Mouse (Mus musculus): Measurements from ENCODE around the gene Llgl1. TPM values are rescaled to one million over a fixed set of nuclear protein-coding genes. Genes with fewer than 3 reads are reported as not detected.
A peak's percentile ranks its signal among the peaks of the same experiment; 100 is the strongest.

The Llgl1 gene
- polyA plus RNA-seq, 1 experiment: 88.3 TPM

DNA sequence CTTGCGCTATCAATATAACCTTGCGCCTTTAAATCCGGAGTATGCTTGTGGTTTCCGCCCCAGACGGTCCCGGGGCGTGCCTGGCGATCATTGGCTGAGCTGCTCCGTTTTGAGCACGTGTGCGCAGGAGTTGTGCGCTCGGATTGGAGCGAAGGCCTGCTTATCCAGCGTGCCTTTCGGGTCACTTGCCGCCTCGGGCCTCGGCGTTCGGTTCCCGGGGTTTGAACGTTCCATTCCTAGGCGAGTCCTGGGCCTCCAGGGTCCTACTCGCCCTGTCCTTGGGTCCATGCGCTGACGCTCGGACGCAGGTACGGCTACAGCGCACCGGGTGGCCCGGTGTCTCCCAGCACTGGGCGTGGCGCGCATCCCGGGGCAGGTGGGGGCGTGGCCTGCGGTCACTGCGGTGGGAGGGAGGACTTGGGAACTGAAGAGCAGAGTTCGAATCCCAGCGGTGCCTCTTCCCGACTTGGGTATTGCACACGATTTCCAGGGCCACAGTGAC, 28.8 kb downstream of the Llgl1 start, which contains the start of gene Mief2:
TSS of gene Mief2 (plus strand) at position 139 of the 502 bp plus-strand sequence.
- under 1% methylated on average over 44 of the region's 44 CpGs for WGBS
- peak; percentile 97 for DNase-seq
- Histone ChIP-seq H3K27ac (ENCODE audit: insufficient read depth, low read length) (peak within 1 kb of the TSS; percentile 61), H3K4me1 (ENCODE audit: control insufficient read depth, insufficient read depth, low read length) (peaks cover 4% of the 10 kb centered on the region), H3K4me3 (replicated peaks; ENCODE audit: insufficient read depth, low read depth, low read length) (peak within 1 kb of the TSS; percentile 71), H3K27me3 (ENCODE audit: control insufficient read depth, insufficient read depth, low read length) (no peaks in the 10 kb centered on the region)
- TF ChIP-seq POLR2A (IDR thresholded peaks at IDR 0.05; ENCODE audit: borderline replicate concordance, insufficient read depth, low read length) (peak; percentile 50; the same call in 1 of the 2 replicates), CTCF (IDR thresholded peaks at IDR 0.05; ENCODE audit: borderline replicate concordance, insufficient read depth, low read depth, low read length) (no peak)

DNA sequence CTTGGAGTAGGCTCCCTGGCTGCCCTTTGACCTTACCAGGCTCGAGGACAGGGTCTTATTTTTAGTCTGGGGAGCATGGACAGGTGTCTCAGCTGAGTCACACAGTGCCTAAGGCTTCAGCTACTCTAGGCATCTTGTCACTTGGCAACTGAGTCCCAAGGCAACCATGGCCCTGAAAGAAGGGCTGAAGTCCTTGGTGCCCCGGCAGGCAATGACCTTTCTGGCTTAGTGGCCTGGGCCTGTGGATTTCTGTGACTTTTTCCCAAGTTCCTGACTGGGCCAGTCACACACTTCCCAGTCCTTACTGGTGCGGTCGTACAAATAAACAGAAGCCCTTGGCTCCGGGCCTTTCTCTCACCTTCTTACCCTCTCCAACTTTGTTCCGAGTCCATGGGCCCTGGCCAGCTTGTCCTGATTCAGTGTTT, 29.7 kb downstream of the Llgl1 start:
- 67% methylated on average over 6 of the region's 6 CpGs for WGBS
- Histone ChIP-seq H3K27ac (ENCODE audit: insufficient read depth, low read length) (no peak overlapping the region), H3K4me1 (ENCODE audit: control insufficient read depth, insufficient read depth, low read length) (peaks cover 4% of the 10 kb centered on the region), H3K27me3 (ENCODE audit: control insufficient read depth, insufficient read depth, low read length) (no peaks in the 10 kb centered on the region), H3K4me3 (replicated peaks; ENCODE audit: insufficient read depth, low read depth, low read length) (peak overlapping the region; percentile 71)
- TF ChIP-seq CTCF (IDR thresholded peaks at IDR 0.05; ENCODE audit: borderline replicate concordance, insufficient read depth, low read depth, low read length): no peak
- no peak for TF ChIP-seq POLR2A (IDR thresholded peaks at IDR 0.05; ENCODE audit: borderline replicate concordance, insufficient read depth, low read length)
- peak in 1 of 2 experiments; percentile 34 for DNase-seq

DNA sequence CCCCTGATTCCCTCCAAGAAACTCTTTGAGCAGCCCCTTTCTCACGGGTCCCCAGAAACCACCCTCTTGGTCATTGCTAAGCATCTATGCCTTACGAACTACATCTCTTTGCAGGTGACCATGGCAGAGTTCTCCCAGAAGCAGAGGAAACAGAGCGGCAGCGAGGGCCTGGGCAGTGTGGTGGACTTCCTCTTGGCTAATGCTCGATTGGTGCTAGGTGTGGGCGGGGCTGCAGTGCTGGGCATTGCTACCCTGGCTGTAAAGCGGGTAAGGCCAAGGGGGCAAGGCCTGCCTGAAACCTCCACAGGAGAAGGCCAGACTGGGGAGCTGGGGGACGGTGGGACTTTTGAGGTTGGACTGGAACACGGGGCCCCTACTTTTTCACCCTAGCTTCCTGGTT, 30.6 kb downstream of the Llgl1 start:
- no peak overlapping the region for H3K27ac ChIP-seq (ENCODE audit: insufficient read depth, low read length)
- DNase-seq: no peak
- H3K27me3 ChIP-seq (ENCODE audit: control insufficient read depth, insufficient read depth, low read length): no peaks in the 10 kb centered on the region
- no peak overlapping the region for H3K4me3 ChIP-seq (replicated peaks; ENCODE audit: insufficient read depth, low read depth, low read length)
- H3K4me1 ChIP-seq (ENCODE audit: control insufficient read depth, insufficient read depth, low read length): peaks cover 4% of the 10 kb centered on the region
- TF ChIP-seq POLR2A (IDR thresholded peaks at IDR 0.05; ENCODE audit: borderline replicate concordance, insufficient read depth, low read length) (no peak), CTCF (IDR thresholded peaks at IDR 0.05; ENCODE audit: borderline replicate concordance, insufficient read depth, low read depth, low read length) (no peak)
- 81% methylated on average over 9 of the region's 9 CpGs for WGBS

DNA sequence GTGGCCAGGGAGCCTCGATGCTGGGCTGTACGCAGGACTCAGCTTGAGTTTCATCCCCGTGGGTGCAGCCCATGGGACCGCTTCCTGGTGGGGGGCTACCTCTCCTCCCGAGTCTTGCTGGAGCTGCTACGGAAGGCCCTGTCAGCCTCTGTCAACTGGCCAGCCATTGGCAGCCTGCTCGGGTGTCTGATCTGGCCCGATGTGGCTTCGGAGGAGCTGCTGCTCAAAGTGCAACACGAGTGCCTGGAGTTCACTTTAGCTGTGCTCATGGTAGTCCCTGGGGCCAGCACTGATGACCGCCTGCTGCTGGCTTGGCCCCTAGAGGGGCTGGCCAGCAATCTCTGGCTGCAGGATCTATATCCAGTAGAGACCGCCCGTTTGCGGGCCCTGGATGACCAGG, 31.7 kb downstream of the Llgl1 start:
- Histone ChIP-seq H3K4me1 (ENCODE audit: control insufficient read depth, insufficient read depth, low read length) (peaks cover under 1% of the 10 kb centered on the region; the same call in 1 of the 2 replicates), H3K27me3 (ENCODE audit: control insufficient read depth, insufficient read depth, low read length) (no peaks in the 10 kb centered on the region), H3K27ac (ENCODE audit: insufficient read depth, low read length) (no peak overlapping the region), H3K4me3 (replicated peaks; ENCODE audit: insufficient read depth, low read depth, low read length) (no peak overlapping the region)
- peak in 1 of 2 experiments; percentile 18 for DNase-seq
- TF ChIP-seq CTCF (IDR thresholded peaks at IDR 0.05; ENCODE audit: borderline replicate concordance, insufficient read depth, low read depth, low read length) (no peak), POLR2A (IDR thresholded peaks at IDR 0.05; ENCODE audit: borderline replicate concordance, insufficient read depth, low read length) (no peak)
- 75% methylated on average over 14 of the region's 14 CpGs for WGBS

GRCm38 (mm10) chr11:60734206-60734605, 34.7 kb downstream of the Llgl1 start:
- DNase-seq: no peak
- H3K27me3 ChIP-seq (ENCODE audit: control insufficient read depth, insufficient read depth, low read length): no peaks in the 10 kb centered on the region
- 76% methylated on average over 2 of the region's 2 CpGs for WGBS
- no peak overlapping the region for H3K27ac ChIP-seq (ENCODE audit: insufficient read depth, low read length)
- H3K4me1 ChIP-seq (ENCODE audit: control insufficient read depth, insufficient read depth, low read length): no peaks in the 10 kb centered on the region
- no peak for TF ChIP-seq CTCF (IDR thresholded peaks at IDR 0.05; ENCODE audit: borderline replicate concordance, insufficient read depth, low read depth, low read length)
- no peak for TF ChIP-seq POLR2A (IDR thresholded peaks at IDR 0.05; ENCODE audit: borderline replicate concordance, insufficient read depth, low read length)
- no peak overlapping the region for H3K4me3 ChIP-seq (replicated peaks; ENCODE audit: insufficient read depth, low read depth, low read length)

DNA sequence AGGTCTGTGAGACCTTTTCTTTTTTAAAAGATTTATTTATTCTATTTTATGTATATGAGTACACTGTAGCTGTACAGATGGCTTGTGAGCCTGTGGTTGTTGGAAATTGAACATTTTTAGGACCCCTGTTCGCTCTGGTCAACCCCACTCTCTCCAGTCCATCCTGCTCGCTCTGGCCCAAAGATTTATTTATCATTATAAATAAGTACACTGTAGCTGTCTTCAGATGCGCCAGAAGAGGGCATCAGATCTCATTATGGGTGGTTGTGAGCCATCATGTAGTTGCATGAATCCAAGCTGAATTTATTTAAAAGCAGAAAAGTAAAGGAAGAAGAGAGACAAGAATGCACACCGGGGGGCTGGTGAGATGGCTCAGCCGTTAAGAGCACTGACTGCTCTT, 35.7 kb downstream of the Llgl1 start:
- DNase-seq: no peak
- H3K4me1 ChIP-seq (ENCODE audit: control insufficient read depth, insufficient read depth, low read length): no peaks in the 10 kb centered on the region
- 60% methylated on average over 5 of the region's 5 CpGs for WGBS
- no peak for TF ChIP-seq POLR2A (IDR thresholded peaks at IDR 0.05; ENCODE audit: borderline replicate concordance, insufficient read depth, low read length)
- TF ChIP-seq CTCF (IDR thresholded peaks at IDR 0.05; ENCODE audit: borderline replicate concordance, insufficient read depth, low read depth, low read length): no peak
- H3K27ac ChIP-seq (ENCODE audit: insufficient read depth, low read length): no peak overlapping the region
- no peak overlapping the region for H3K4me3 ChIP-seq (replicated peaks; ENCODE audit: insufficient read depth, low read depth, low read length)
- no peaks in the 10 kb centered on the region for H3K27me3 ChIP-seq (ENCODE audit: control insufficient read depth, insufficient read depth, low read length)

GRCm38 (mm10) chr11:60736491-60736890, 37.0 kb downstream of the Llgl1 start:
- 84% methylated on average over 3 of the region's 3 CpGs for WGBS
- no peak for DNase-seq
- no peak overlapping the region for H3K4me3 ChIP-seq (replicated peaks; ENCODE audit: insufficient read depth, low read depth, low read length)
- TF ChIP-seq POLR2A (IDR thresholded peaks at IDR 0.05; ENCODE audit: borderline replicate concordance, insufficient read depth, low read length) (no peak), CTCF (IDR thresholded peaks at IDR 0.05; ENCODE audit: borderline replicate concordance, insufficient read depth, low read depth, low read length) (no peak)
- no peak overlapping the region for H3K27ac ChIP-seq (ENCODE audit: insufficient read depth, low read length)
- H3K4me1 ChIP-seq (ENCODE audit: control insufficient read depth, insufficient read depth, low read length): no peaks in the 10 kb centered on the region
- no peaks in the 10 kb centered on the region for H3K27me3 ChIP-seq (ENCODE audit: control insufficient read depth, insufficient read depth, low read length)

- no peak for DNase-seq
- Histone ChIP-seq H3K27me3 (ENCODE audit: control insufficient read depth, insufficient read depth, low read length) (no peaks in the 10 kb centered on the region), H3K4me1 (ENCODE audit: control insufficient read depth, insufficient read depth, low read length) (no peaks in the 10 kb centered on the region), H3K27ac (ENCODE audit: insufficient read depth, low read length) (no peak overlapping the region), H3K4me3 (replicated peaks; ENCODE audit: insufficient read depth, low read depth, low read length) (no peak overlapping the region)
- TF ChIP-seq CTCF (IDR thresholded peaks at IDR 0.05; ENCODE audit: borderline replicate concordance, insufficient read depth, low read depth, low read length): no peak
- no peak for TF ChIP-seq POLR2A (IDR thresholded peaks at IDR 0.05; ENCODE audit: borderline replicate concordance, insufficient read depth, low read length)
These were observed 37.9 kb downstream of the Llgl1 start for GRCm38 (mm10) chr11:60737450-60737849.

Data from cerebellum, adult 2 months (tissue).